26 mouse cellular contexts compared by ENCODE assay signal in genomic region chr7:25388916-25389315, GRCm38 (mm10). TPM values are rescaled to one million over a fixed set of nuclear protein-coding genes. Genes with fewer than 3 reads are reported as not detected.
DNase-seq lines count a peak whose midpoint lies in the region; ATAC-seq and TF ChIP-seq lines count a peak whose summit lies in the region.
"Had no signal": no experiment of that assay in that cellular context is flagged by ENCODE, and none has a peak within 500 bp of the region (broad histone marks: within the 10 kb centered on the region; RNA-seq: fewer than 3 reads in every experiment).

No protein-coding gene starts in this region.

- H3K36me3 ChIP-seq in lung, postnatal 0 days (ENCODE audit: insufficient read depth, low read length) = peaks cover 6% of the 10 kb centered on the region; the same call in 1 of the 2 replicates
- peaks cover 34% of the 10 kb centered on the region for H3K36me3 ChIP-seq in heart, postnatal 0 days (replicated peaks; ENCODE audit: control insufficient read depth, insufficient read depth, low read length)

- DNase-seq in cerebellum, adult 8-10 months = peak; percentile 5
- no peak for DNase-seq in cerebellum, adult 9-10 months
- peak; percentile 58 to 74 for DNase-seq in heart, adult 9 months (ENCODE audit: low spot score in 2 of 2)
- no peak for DNase-seq in heart, postnatal 25 days (ENCODE audit: low spot score)
- no peak for DNase-seq in lung, postnatal 0 days (ENCODE audit: low spot score)
- no peak for DNase-seq in lung, postnatal 10 days
- DNase-seq in heart, postnatal 0 days (ENCODE audit: low spot score) = no peak
- DNase-seq: cerebellum, postnatal 25 days; embryo, embryonic 11 days; kidney, adult 11 months; midbrain, embryonic 14.5 days; right cerebral cortex, adult 18-20 months; thymus, adult 2 months had no signal

- H3K4me3 ChIP-seq in lung, postnatal 0 days (ENCODE audit: low read depth, low read length) = no peak overlapping the region
- peak overlapping the region; percentile 15; the same call in 1 of the 2 replicates for H3K4me3 ChIP-seq in heart, postnatal 0 days (ENCODE audit: low read depth, low read length)
- H3K4me3 ChIP-seq: forebrain, embryonic 15.5 days; hindbrain, embryonic 10.5 days; lung, embryonic 15.5 days; neural tube, embryonic 13.5 days had no signal

- peak overlapping the region; percentile 84; the same call in 1 of the 2 replicates for H3K27ac ChIP-seq in lung, postnatal 0 days (ENCODE audit: low read length)
- peak overlapping the region; percentile 95 for H3K27ac ChIP-seq in heart, postnatal 0 days (ENCODE audit: low read depth)
- H3K27ac ChIP-seq: forebrain, embryonic 15.5 days; hindbrain, embryonic 10.5 days; lung, embryonic 15.5 days; neural tube, embryonic 13.5 days had no signal

- 63% methylated on average over 7 of the region's 7 CpGs for WGBS in lung, postnatal 0 days
- WGBS in heart, postnatal 0 days = 76% methylated on average over 7 of the region's 7 CpGs

- no peaks in the 10 kb centered on the region for H3K27me3 ChIP-seq in lung, postnatal 0 days (replicated peaks; ENCODE audit: insufficient read depth, low read length)
- H3K27me3 ChIP-seq in heart, postnatal 0 days (ENCODE audit: control insufficient read depth, insufficient read depth, low read length) = no peaks in the 10 kb centered on the region
- H3K27me3 ChIP-seq: CH12.LX; forebrain, embryonic 15.5 days; lung, embryonic 15.5 days; neural tube, embryonic 13.5 days had no signal

- peak overlapping the region; percentile 8; the same call in 1 of the 2 replicates for H3K4me2 ChIP-seq in lung, postnatal 0 days (replicated peaks; ENCODE audit: low read depth, low read length)
- H3K4me2 ChIP-seq in heart, postnatal 0 days (ENCODE audit: low read depth, low read length) = peak overlapping the region; percentile 48; the same call in 1 of the 2 replicates
- H3K4me2 ChIP-seq: forebrain, embryonic 15.5 days; lung, embryonic 15.5 days; neural tube, embryonic 13.5 days had no signal

- peaks cover 53% of the 10 kb centered on the region for H3K4me1 ChIP-seq in lung, postnatal 0 days (ENCODE audit: insufficient read depth, low read depth, low read length)
- H3K4me1 ChIP-seq in heart, postnatal 0 days (ENCODE audit: control insufficient read depth, insufficient read depth) = peaks cover 61% of the 10 kb centered on the region

- no peak for ATAC-seq in lung, postnatal 0 days
- no peak for ATAC-seq in heart, postnatal 0 days (ENCODE audit: insufficient read depth, low read depth)
- ATAC-seq: forebrain, embryonic 15.5 days had no signal

- H3K9me3 ChIP-seq in lung, postnatal 0 days (ENCODE audit: low read length) = no peaks in the 10 kb centered on the region
- H3K9me3 ChIP-seq in heart, postnatal 0 days (replicated peaks; ENCODE audit: control insufficient read depth, low read length) = no peaks in the 10 kb centered on the region
- H3K9me3 ChIP-seq: forebrain, embryonic 15.5 days; hindbrain, embryonic 10.5 days; lung, embryonic 15.5 days; neural tube, embryonic 13.5 days had no signal

- no peak for TF ChIP-seq CTCF in lung, postnatal 0 days (IDR thresholded peaks at IDR 0.05)
- TF ChIP-seq CTCF in heart, postnatal 0 days (IDR thresholded peaks at IDR 0.05; ENCODE audit: low read depth) = no peak

- peak; percentile 85 for TF ChIP-seq EP300 in lung, postnatal 0 days (IDR thresholded peaks at IDR 0.05)
- peak; percentile 69; the same call in 1 of the 2 replicates for TF ChIP-seq EP300 in heart, postnatal 0 days (IDR thresholded peaks at IDR 0.05; ENCODE audit: low read depth)

- intact Hi-C loops in heart, postnatal 25 days (cut with DNase I) = loop anchor here (5.0 kb wide), 1 partner anchor 107 kb away; no protein-coding TSS in a partner anchor

- no peak overlapping the region for H3K9ac ChIP-seq in lung, postnatal 0 days (replicated peaks; ENCODE audit: low read depth)
- no peak overlapping the region for H3K9ac ChIP-seq in heart, postnatal 0 days (replicated peaks; ENCODE audit: low read depth, low read length)
- H3K9ac ChIP-seq: forebrain, embryonic 15.5 days; lung, embryonic 15.5 days; neural tube, embryonic 13.5 days had no signal

RNA-seq across cellular contexts. Expression of gene Lipe, which starts 9.6 kb away (rescaled TPM):
- total RNA-seq in heart, postnatal 25 days (2021) = 10 to 100 TPM; 40.5 to 41.5 TPM
- polyA plus RNA-seq in lung, postnatal 0 days (2015; fragmentation: Nextera tagmentation; extraction: Ambion mirVana) = 19.8 and 21.4 TPM in 2 replicates
- 23.5 and 31.1 TPM in 2 replicates for total RNA-seq in heart, postnatal 0 days (2014; rRNA removed; ENCODE audit: low replicate concordance)
- 19.3 and 21.5 TPM in 2 replicates for polyA plus RNA-seq in heart, postnatal 0 days (2015; fragmentation: Nextera tagmentation; extraction: Ambion mirVana)

RNA-seq across cellular contexts. Expression of gene Cnfn, which starts 19.4 kb away (rescaled TPM):
- not detected for total RNA-seq in heart, postnatal 25 days (2021)
- not detected in 2 replicates for polyA plus RNA-seq in lung, postnatal 0 days (2015; fragmentation: Nextera tagmentation; extraction: Ambion mirVana)
- total RNA-seq in heart, postnatal 0 days (2014; rRNA removed; ENCODE audit: low replicate concordance) = not detected in 2 replicates
- polyA plus RNA-seq in heart, postnatal 0 days (2015; fragmentation: Nextera tagmentation; extraction: Ambion mirVana) = not detected in 2 replicates
- total RNA-seq: adrenal gland, postnatal 4 days; CH12.LX; megakaryocyte progenitor cell, adult 5-6 weeks; MEL had no signal
- polyA plus RNA-seq: forebrain, embryonic 15.5 days; gonadal fat pad, adult 2 months; hindbrain, embryonic 10.5 days; limb, embryonic 11.5 days; liver, embryonic 11.5 days; midbrain, embryonic 14.5 days; neural tube, embryonic 13.5 days; spleen, adult 2 months; stomach, embryonic 14.5 days had no signal

RNA-seq across cellular contexts. Expression of gene Cxcl17, which starts 23.8 kb away (rescaled TPM):
- total RNA-seq in heart, postnatal 25 days (2021) = not detected
- 31.9 and 38.1 TPM in 2 replicates for polyA plus RNA-seq in lung, postnatal 0 days (2015; fragmentation: Nextera tagmentation; extraction: Ambion mirVana)
- not detected in 2 replicates for total RNA-seq in heart, postnatal 0 days (2014; rRNA removed; ENCODE audit: low replicate concordance)
- 0.42 and 1.1 TPM in 2 replicates for polyA plus RNA-seq in heart, postnatal 0 days (2015; fragmentation: Nextera tagmentation; extraction: Ambion mirVana)
- total RNA-seq: adrenal gland, postnatal 4 days; CH12.LX; megakaryocyte progenitor cell, adult 5-6 weeks; MEL had no signal
- polyA plus RNA-seq: gonadal fat pad, adult 2 months; spleen, adult 2 months had no signal

Comparison
In these comparisons a context has a peak if more than half of its experiments do, and no peak if none do; other contexts are left out.
1. DNase-seq: peak in cerebellum, adult 8-10 months (single experiment) and heart, adult 9 months (2 of 2); none in cerebellum, adult 9-10 months (single experiment), heart, postnatal 25 days (single experiment), lung, postnatal 0 days (single experiment), lung, postnatal 10 days (single experiment) and heart, postnatal 0 days (single experiment).